Mouse (Mus musculus) heart, adult 2 months (tissue): Measurements from ENCODE around the gene Gfra1.

Experiments used
- CTCF ChIP-seq: fragments of 200-600 bp; IDR thresholded peaks from 2 replicates; pipeline ENCODE4 v1.8.1; 2022; ENCODE audit warnings: antibody characterized with exemption, mild to moderate bottlenecking, moderate library complexity
- EP300 ChIP-seq: fragments of 200-500 bp; IDR thresholded peaks from 2 replicates; pipeline ENCODE4 v1.6.1; 2011; ENCODE audit warnings: low read depth, low read length, control low read depth; ENCODE audit not compliant: insufficient read depth
- POLR2A ChIP-seq: fragments of 200-500 bp; IDR thresholded peaks from 2 replicates; pipeline ENCODE4 v1.6.1; 2011; ENCODE audit warnings: mild to moderate bottlenecking, low read depth, low read length, control low read depth; ENCODE audit not compliant: insufficient read depth

DNA sequence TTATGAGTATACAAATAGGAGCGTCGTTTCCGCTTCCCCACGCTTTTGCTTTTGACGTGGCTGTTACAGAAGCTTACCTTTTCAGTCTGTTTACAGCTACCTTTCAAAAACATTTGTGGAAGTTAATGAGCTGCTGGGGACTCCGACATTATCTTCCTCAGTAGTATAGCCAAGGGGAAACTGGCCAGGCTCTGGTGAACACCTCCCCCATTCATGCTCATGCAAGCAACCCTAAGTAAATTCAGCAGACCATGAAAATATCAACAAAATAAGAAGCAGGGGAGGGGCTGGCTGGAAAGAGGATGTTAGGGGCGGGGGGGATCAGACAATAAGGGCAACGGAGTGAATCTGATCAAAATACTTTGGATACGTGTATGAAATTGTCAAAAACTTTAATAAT lies 228.0 kb downstream of the Gfra1 start:
- no peak for TF ChIP-seq POLR2A
- no peak for TF ChIP-seq CTCF
- TF ChIP-seq EP300, result no peak
